Mouse (Mus musculus): ENCODE data around the gene Gal3st1. TPM values are rescaled to one million over a fixed set of nuclear protein-coding genes. Genes with fewer than 3 reads are reported as not detected.

Gal3st1 gene
- not detected for polyA plus RNA-seq (2017; shearing (Covaris generic))

GRCm38 (mm10) chr11:3983291-3983862, at the start of gene Gal3st1:
Gene Gal3st1 (plus strand): TSS chr11:3983636.

GRCm38 (mm10) chr11:3963610-3964415, 19.6 kb upstream of the Gal3st1 start, which contains the start of gene Pes1:
Gene Pes1 (plus strand): TSS chr11:3963975.

GRCm38 (mm10) chr11:3976678-3977077, 6.8 kb upstream of the Gal3st1 start, which contains the start of gene 4930556J24Rik:
Gene 4930556J24Rik (minus strand): TSS chr11:3976778.

GRCm38 (mm10) chr11:4031126-4031941, 47.9 kb downstream of the Gal3st1 start, which contains the start of gene Sec14l4:
Gene Sec14l4 (plus strand): TSS chr11:4031462.

Other genes starting within 250 kb of the Gal3st1 start
- gene Osbp2, start 119.7 kb upstream of the Gal3st1 start, polyA plus RNA-seq (2017; shearing (Covaris generic)): not detected
- not detected for gene 4921536K21Rik, start 88.5 kb upstream of the Gal3st1 start, polyA plus RNA-seq (2017; shearing (Covaris generic))
- gene Dusp18, start 88.4 kb upstream of the Gal3st1 start, polyA plus RNA-seq (2017; shearing (Covaris generic)): 1.1 TPM
- 2.7 TPM for gene Slc35e4, start 69.0 kb upstream of the Gal3st1 start, polyA plus RNA-seq (2017; shearing (Covaris generic))
- 17.8 TPM for gene Tcn2, start 51.5 kb upstream of the Gal3st1 start, polyA plus RNA-seq (2017; shearing (Covaris generic))
- gene Pes1, start 19.7 kb upstream of the Gal3st1 start, polyA plus RNA-seq (2017; shearing (Covaris generic)): 57.1 TPM
- gene 4930556J24Rik, start 6.9 kb upstream of the Gal3st1 start, polyA plus RNA-seq (2017; shearing (Covaris generic)): 0.45 TPM
- gene Sec14l4, start 47.8 kb downstream of the Gal3st1 start, polyA plus RNA-seq (2017; shearing (Covaris generic)): 0.11 TPM
- 0.62 TPM for gene Sec14l3, start 81.2 kb downstream of the Gal3st1 start, polyA plus RNA-seq (2017; shearing (Covaris generic))
- gene Mtfp1, start 111.8 kb downstream of the Gal3st1 start, polyA plus RNA-seq (2017; shearing (Covaris generic)): 0.63 TPM
- 0.62 TPM for gene Sec14l2, start 139.8 kb downstream of the Gal3st1 start, polyA plus RNA-seq (2017; shearing (Covaris generic))
- gene Rnf215, start 151.6 kb downstream of the Gal3st1 start, polyA plus RNA-seq (2017; shearing (Covaris generic)): 27.5 TPM
- 7.3 TPM for gene Ccdc157, start 176.7 kb downstream of the Gal3st1 start, polyA plus RNA-seq (2017; shearing (Covaris generic))
- gene Sf3a1, start 176.7 kb downstream of the Gal3st1 start, polyA plus RNA-seq (2017; shearing (Covaris generic)): 38.1 TPM
- gene Tbc1d10a, start 203.2 kb downstream of the Gal3st1 start, polyA plus RNA-seq (2017; shearing (Covaris generic)): 93.1 TPM
- gene Castor1, start 234.6 kb downstream of the Gal3st1 start, polyA plus RNA-seq (2017; shearing (Covaris generic)): 25.3 TPM

All from effector memory CD4-positive, alpha-beta T cell, adult 7 months (primary cell).